15 mouse cellular contexts compared by ENCODE assay signal in genomic region chr9:21324269-21324668, GRCm38 (mm10). TPM values are rescaled to one million over a fixed set of nuclear protein-coding genes. Genes with fewer than 3 reads are reported as not detected.
A peak's percentile ranks its signal among the peaks of the same experiment; 100 is the strongest.
DNase-seq lines count a peak whose midpoint lies in the region; ATAC-seq lines count a peak whose summit lies in the region.
"Had no signal": no experiment of that assay in that cellular context is flagged by ENCODE, and none has a peak within 500 bp of the region (broad histone marks: within the 10 kb centered on the region; RNA-seq: fewer than 3 reads in every experiment).

No protein-coding gene starts in this region.

- no peak overlapping the region for H3K4me2 ChIP-seq in kidney, embryonic 15.5 days
- H3K4me2 ChIP-seq in lung, embryonic 15.5 days, result no peak overlapping the region
- H3K4me2 ChIP-seq: embryonic facial prominence, embryonic 13.5 days; heart, embryonic 15.5 days; hindbrain, embryonic 12.5 days; limb, embryonic 13.5 days had no signal

- no peaks in the 10 kb centered on the region for H3K9me3 ChIP-seq in kidney, embryonic 15.5 days (replicated peaks)
- no peaks in the 10 kb centered on the region for H3K9me3 ChIP-seq in lung, embryonic 15.5 days
- H3K9me3 ChIP-seq: embryonic facial prominence, embryonic 13.5 days; heart, embryonic 15.5 days; hindbrain, embryonic 12.5 days had no signal

- H3K27me3 ChIP-seq in kidney, embryonic 15.5 days, result no peaks in the 10 kb centered on the region
- no peaks in the 10 kb centered on the region for H3K27me3 ChIP-seq in lung, embryonic 15.5 days
- H3K27me3 ChIP-seq: embryonic facial prominence, embryonic 13.5 days; heart, embryonic 15.5 days; hindbrain, embryonic 12.5 days; limb, embryonic 13.5 days had no signal

- 86% methylated on average over 11 of the region's 11 CpGs for WGBS in kidney, embryonic 15.5 days
- 81% methylated on average over 11 of the region's 11 CpGs for WGBS in lung, embryonic 15.5 days

- H3K36me3 ChIP-seq in kidney, embryonic 15.5 days, result no peaks in the 10 kb centered on the region
- H3K36me3 ChIP-seq in lung, embryonic 15.5 days, result 0 out of 2 replicates have a peak, but pooled peaks cover 2% of the 10 kb centered on the region
- H3K36me3 ChIP-seq: hindbrain, embryonic 12.5 days had no signal

- peak; percentile 36 to 46 for DNase-seq in adrenal gland, adult (ENCODE audit: inconsistent age in 2 of 2, low spot score in 1 of 2)
- DNase-seq in adrenal gland, adult 18-20 months (ENCODE audit: low spot score in 2 of 2), result no peak
- peak; percentile 40 for DNase-seq in kidney, adult 11 months
- DNase-seq in cerebellum, postnatal 25 days, result peak; percentile 45 to 48
- DNase-seq in urinary bladder, adult 2 months (ENCODE audit: low spot score), result no peak
- DNase-seq: gastrocnemius, postnatal 14 days; right cerebral cortex, postnatal 14 days had no signal

- no peak overlapping the region for H3K27ac ChIP-seq in kidney, embryonic 15.5 days
- H3K27ac ChIP-seq in lung, embryonic 15.5 days, result 0 out of 2 replicates have a peak overlapping the region, but pooled peaks have one; percentile 4
- H3K27ac ChIP-seq: embryonic facial prominence, embryonic 13.5 days; heart, embryonic 15.5 days; hindbrain, embryonic 12.5 days; limb, embryonic 13.5 days had no signal

- no peak overlapping the region for H3K4me3 ChIP-seq in kidney, embryonic 15.5 days (replicated peaks)
- H3K4me3 ChIP-seq in lung, embryonic 15.5 days, result no peak overlapping the region
- H3K4me3 ChIP-seq: embryonic facial prominence, embryonic 13.5 days; heart, embryonic 15.5 days; hindbrain, embryonic 12.5 days; limb, embryonic 13.5 days had no signal

- H3K4me1 ChIP-seq in kidney, embryonic 15.5 days, result peaks cover 25% of the 10 kb centered on the region
- peaks cover 34% of the 10 kb centered on the region for H3K4me1 ChIP-seq in lung, embryonic 15.5 days

- ATAC-seq in kidney, embryonic 15.5 days (replicated peaks; ENCODE audit: low FRiP score), result no peak
- ATAC-seq in lung, embryonic 15.5 days (ENCODE audit: borderline replicate concordance, extremely low read depth, low FRiP score, low TSS enrichment), result no peak
- no peak for ATAC-seq in frontal cortex, adult (ENCODE audit: low TSS enrichment)
- ATAC-seq: forebrain, embryonic 14.5 days had no signal

- no peak overlapping the region for H3K9ac ChIP-seq in kidney, embryonic 15.5 days
- H3K9ac ChIP-seq in lung, embryonic 15.5 days, result no peak overlapping the region
- H3K9ac ChIP-seq: embryonic facial prominence, embryonic 13.5 days; heart, embryonic 15.5 days; hindbrain, embryonic 12.5 days; limb, embryonic 13.5 days had no signal

RNA-seq across cellular contexts. Expression of gene Slc44a2, which starts 3.8 kb away (rescaled TPM):
- total RNA-seq in adrenal gland, adult 18-20 months (2021), result 10 to 100 TPM; 36.3 to 48.3 TPM
- polyA plus RNA-seq in kidney, embryonic 15.5 days (2015; fragmentation: Nextera tagmentation; extraction: Ambion mirVana), result 85.4 and 97.1 TPM in 2 replicates
- 129 and 146 TPM in 2 replicates for polyA plus RNA-seq in lung, embryonic 15.5 days (2015; fragmentation: Nextera tagmentation; extraction: Ambion mirVana)
- 136 and 143 TPM in 2 replicates for polyA plus RNA-seq in urinary bladder, adult 2 months (2012; rRNA removed)

RNA-seq across cellular contexts. Expression of gene Ap1m2, which starts 12.1 kb away (rescaled TPM):
- total RNA-seq in adrenal gland, adult 18-20 months (2021), result not detected
- 35.9 and 37.1 TPM in 2 replicates for polyA plus RNA-seq in kidney, embryonic 15.5 days (2015; fragmentation: Nextera tagmentation; extraction: Ambion mirVana)
- 52.2 and 53.3 TPM in 2 replicates for polyA plus RNA-seq in lung, embryonic 15.5 days (2015; fragmentation: Nextera tagmentation; extraction: Ambion mirVana)
- 40.7 and 46.5 TPM in 2 replicates for polyA plus RNA-seq in urinary bladder, adult 2 months (2012; rRNA removed)
- total RNA-seq: gastrocnemius, postnatal 14 days had no signal

RNA-seq across cellular contexts. Expression of gene Cdkn2d, which starts 33.1 kb away (rescaled TPM):
- 10 to 100 TPM in 1 of 2 experiments, 1 to 10 TPM in 1; 9.1 to 11.8 TPM for total RNA-seq in adrenal gland, adult 18-20 months (2021)
- polyA plus RNA-seq in kidney, embryonic 15.5 days (2015; fragmentation: Nextera tagmentation; extraction: Ambion mirVana), result 51.2 and 51.5 TPM in 2 replicates
- polyA plus RNA-seq in lung, embryonic 15.5 days (2015; fragmentation: Nextera tagmentation; extraction: Ambion mirVana), result 50.9 and 52.3 TPM in 2 replicates
- 17.9 and 18.2 TPM in 2 replicates for polyA plus RNA-seq in urinary bladder, adult 2 months (2012; rRNA removed)

RNA-seq across cellular contexts. Expression of gene Kri1, which starts 36.5 kb away (rescaled TPM):
- total RNA-seq in adrenal gland, adult 18-20 months (2021), result 10 to 100 TPM; 31.1 to 34.9 TPM
- 13.8 and 19.8 TPM in 2 replicates for polyA plus RNA-seq in kidney, embryonic 15.5 days (2015; fragmentation: Nextera tagmentation; extraction: Ambion mirVana)
- 12.1 and 14.0 TPM in 2 replicates for polyA plus RNA-seq in lung, embryonic 15.5 days (2015; fragmentation: Nextera tagmentation; extraction: Ambion mirVana)
- 31.0 and 31.8 TPM in 2 replicates for polyA plus RNA-seq in urinary bladder, adult 2 months (2012; rRNA removed)

RNA-seq across cellular contexts. Expression of gene Ilf3, which starts 43.4 kb away (rescaled TPM):
- 10 to 100 TPM; 56.5 to 59.6 TPM for total RNA-seq in adrenal gland, adult 18-20 months (2021)
- 208 and 221 TPM in 2 replicates for polyA plus RNA-seq in kidney, embryonic 15.5 days (2015; fragmentation: Nextera tagmentation; extraction: Ambion mirVana)
- 195 and 198 TPM in 2 replicates for polyA plus RNA-seq in lung, embryonic 15.5 days (2015; fragmentation: Nextera tagmentation; extraction: Ambion mirVana)
- 43.9 and 48.5 TPM in 2 replicates for polyA plus RNA-seq in urinary bladder, adult 2 months (2012; rRNA removed)

Comparison
In these comparisons a context has a peak if more than half of its experiments do, and no peak if none do; other contexts are left out.
1. DNase-seq: peak in adrenal gland, adult (2 of 2), kidney, adult 11 months (single experiment) and cerebellum, postnatal 25 days (2 of 2); none in adrenal gland, adult 18-20 months (0 of 2) and urinary bladder, adult 2 months (single experiment).